Mouse (Mus musculus): Measurements from ENCODE around the gene Slc4a8. TPM values are rescaled to one million over a fixed set of nuclear protein-coding genes. Genes with fewer than 3 reads are reported as not detected.

Gene Slc4a8
- polyA plus RNA-seq, 1 experiment from 2014 or later: 23.6 TPM

GRCm38 (mm10) chr15:100752439-100752838, 9.1 kb upstream of the Slc4a8 start:
- DNase-seq (ENCODE audit: low spot score): no peak
- no peaks in the 10 kb centered on the region for H3K27me3 ChIP-seq (ENCODE audit: control insufficient read depth, insufficient read depth, low read length)
- H3K4me3 ChIP-seq (replicated peaks; ENCODE audit: low read length): no peak overlapping the region
- no peak overlapping the region for H3K4me2 ChIP-seq (replicated peaks)
- no peaks in the 10 kb centered on the region for H3K9me3 ChIP-seq (ENCODE audit: control insufficient read depth, low read length)
- ATAC-seq (ENCODE audit: low FRiP score): no peak
- H3K27ac ChIP-seq: no peak overlapping the region
- no peak overlapping the region for H3K9ac ChIP-seq
- no peaks in the 10 kb centered on the region for H3K36me3 ChIP-seq (replicated peaks; ENCODE audit: control insufficient read depth, insufficient read depth)
- WGBS: 87% methylated on average over 2 of the region's 2 CpGs
- H3K4me1 ChIP-seq (replicated peaks; ENCODE audit: control insufficient read depth, insufficient read depth, low read length): 0 out of 2 replicates have a peak, but pooled peaks cover 10% of the 10 kb centered on the region

GRCm38 (mm10) chr15:100753045-100753444, 8.5 kb upstream of the Slc4a8 start:
- ATAC-seq (ENCODE audit: low FRiP score) (no peak), DNase-seq (ENCODE audit: low spot score) (no peak)
- Histone ChIP-seq H3K36me3 (replicated peaks; ENCODE audit: control insufficient read depth, insufficient read depth) (no peaks in the 10 kb centered on the region), H3K9ac (no peak overlapping the region), H3K4me1 (replicated peaks; ENCODE audit: control insufficient read depth, insufficient read depth, low read length) (0 out of 2 replicates have a peak, but pooled peaks cover 5% of the 10 kb centered on the region), H3K27me3 (ENCODE audit: control insufficient read depth, insufficient read depth, low read length) (no peaks in the 10 kb centered on the region), H3K9me3 (ENCODE audit: control insufficient read depth, low read length) (no peaks in the 10 kb centered on the region), H3K4me3 (replicated peaks; ENCODE audit: low read length) (no peak overlapping the region), H3K4me2 (replicated peaks) (no peak overlapping the region), H3K27ac (no peak overlapping the region)
- 66% methylated on average over 5 of the region's 5 CpGs for WGBS

GRCm38 (mm10) chr15:100754041-100754440, 7.5 kb upstream of the Slc4a8 start:
- WGBS: 43% methylated on average over 7 of the region's 7 CpGs
- ATAC-seq (ENCODE audit: low FRiP score): no peak

GRCm38 (mm10) chr15:100754805-100755497, 6.6 kb upstream of the Slc4a8 start:
- Histone ChIP-seq H3K9me3 (ENCODE audit: control insufficient read depth, low read length) (no peaks in the 10 kb centered on the region), H3K27me3 (ENCODE audit: control insufficient read depth, insufficient read depth, low read length) (no peaks in the 10 kb centered on the region), H3K9ac (0 out of 2 replicates have a peak overlapping the region, but pooled peaks have one; percentile 17), H3K4me2 (replicated peaks) (peak overlapping the region; percentile 19; the same call in 1 of the 2 replicates), H3K27ac (no peak overlapping the region), H3K4me1 (replicated peaks; ENCODE audit: control insufficient read depth, insufficient read depth, low read length) (0 out of 2 replicates have a peak, but pooled peaks cover 5% of the 10 kb centered on the region), H3K36me3 (replicated peaks; ENCODE audit: control insufficient read depth, insufficient read depth) (no peaks in the 10 kb centered on the region), H3K4me3 (replicated peaks; ENCODE audit: low read length) (no peak overlapping the region)
- WGBS: 19% methylated on average over 11 of the region's 11 CpGs
- ATAC-seq (ENCODE audit: low FRiP score) (no peak), DNase-seq (ENCODE audit: low spot score) (peak; percentile 53)

More at GRCm38 (mm10) chr15:100754041-100754440, 7.5 kb upstream of the Slc4a8 start:
- Histone ChIP-seq H3K27ac (no peak overlapping the region), H3K4me2 (replicated peaks) (no peak overlapping the region), H3K4me1 (replicated peaks; ENCODE audit: control insufficient read depth, insufficient read depth, low read length) (0 out of 2 replicates have a peak, but pooled peaks cover 5% of the 10 kb centered on the region), H3K9me3 (ENCODE audit: control insufficient read depth, low read length) (no peaks in the 10 kb centered on the region), H3K9ac (no peak overlapping the region), H3K27me3 (ENCODE audit: control insufficient read depth, insufficient read depth, low read length) (no peaks in the 10 kb centered on the region), H3K4me3 (replicated peaks; ENCODE audit: low read length) (no peak overlapping the region), H3K36me3 (replicated peaks; ENCODE audit: control insufficient read depth, insufficient read depth) (no peaks in the 10 kb centered on the region)
- DNase-seq (ENCODE audit: low spot score): no peak

- Histone ChIP-seq H3K9me3 (ENCODE audit: control insufficient read depth, low read length) (no peaks in the 10 kb centered on the region), H3K9ac (0 out of 2 replicates have a peak overlapping the region, but pooled peaks have one; percentile 17), H3K4me3 (replicated peaks; ENCODE audit: low read length) (no peak overlapping the region), H3K4me1 (replicated peaks; ENCODE audit: control insufficient read depth, insufficient read depth, low read length) (0 out of 2 replicates have a peak, but pooled peaks cover 5% of the 10 kb centered on the region), H3K27me3 (ENCODE audit: control insufficient read depth, insufficient read depth, low read length) (no peaks in the 10 kb centered on the region), H3K27ac (no peak overlapping the region), H3K36me3 (replicated peaks; ENCODE audit: control insufficient read depth, insufficient read depth) (no peaks in the 10 kb centered on the region), H3K4me2 (replicated peaks) (peak overlapping the region; percentile 19; the same call in 1 of the 2 replicates)
- WGBS: 47% methylated on average over 6 of the region's 8 CpGs
- no peak for ATAC-seq (ENCODE audit: low FRiP score)
- DNase-seq (ENCODE audit: low spot score): no peak
These were observed 6.1 kb upstream of the Slc4a8 start for GRCm38 (mm10) chr15:100755498-100755859.

- 70% methylated on average over 3 of the region's 3 CpGs for WGBS
- DNase-seq (ENCODE audit: low spot score) (no peak), ATAC-seq (ENCODE audit: low FRiP score) (no peak)
- H3K4me2 ChIP-seq (replicated peaks): no peak overlapping the region
- H3K36me3 ChIP-seq (replicated peaks; ENCODE audit: control insufficient read depth, insufficient read depth): no peaks in the 10 kb centered on the region
- H3K4me1 ChIP-seq (replicated peaks; ENCODE audit: control insufficient read depth, insufficient read depth, low read length): peaks cover 11% of the 10 kb centered on the region
- H3K9ac ChIP-seq: no peak overlapping the region
- no peak overlapping the region for H3K27ac ChIP-seq
- H3K9me3 ChIP-seq (ENCODE audit: control insufficient read depth, low read length): no peaks in the 10 kb centered on the region
- no peaks in the 10 kb centered on the region for H3K27me3 ChIP-seq (ENCODE audit: control insufficient read depth, insufficient read depth, low read length)
- no peak overlapping the region for H3K4me3 ChIP-seq (replicated peaks; ENCODE audit: low read length)
These were observed 5.5 kb upstream of the Slc4a8 start for GRCm38 (mm10) chr15:100755881-100756624.

GRCm38 (mm10) chr15:100757527-100757978, 4.0 kb upstream of the Slc4a8 start:
- under 1% methylated on average over 7 of the region's 7 CpGs for WGBS
- Histone ChIP-seq H3K27me3 (ENCODE audit: control insufficient read depth, insufficient read depth, low read length) (no peaks in the 10 kb centered on the region), H3K4me2 (replicated peaks) (no peak overlapping the region), H3K36me3 (replicated peaks; ENCODE audit: control insufficient read depth, insufficient read depth) (no peaks in the 10 kb centered on the region), H3K27ac (no peak overlapping the region), H3K9ac (no peak overlapping the region), H3K4me1 (replicated peaks; ENCODE audit: control insufficient read depth, insufficient read depth, low read length) (peaks cover 12% of the 10 kb centered on the region), H3K4me3 (replicated peaks; ENCODE audit: low read length) (no peak overlapping the region), H3K9me3 (ENCODE audit: control insufficient read depth, low read length) (no peaks in the 10 kb centered on the region)
- DNase-seq (ENCODE audit: low spot score) (peak; percentile 77), ATAC-seq (ENCODE audit: low FRiP score) (no peak)

- H3K9ac ChIP-seq: no peak overlapping the region
- no peak overlapping the region for H3K4me3 ChIP-seq (replicated peaks; ENCODE audit: low read length)
- no peak overlapping the region for H3K27ac ChIP-seq
- DNase-seq (ENCODE audit: low spot score) (no peak), ATAC-seq (ENCODE audit: low FRiP score) (no peak)
- H3K4me2 ChIP-seq (replicated peaks): no peak overlapping the region
- H3K27me3 ChIP-seq (ENCODE audit: control insufficient read depth, insufficient read depth, low read length): no peaks in the 10 kb centered on the region
- 84% methylated on average over 10 of the region's 10 CpGs for WGBS
- no peaks in the 10 kb centered on the region for H3K36me3 ChIP-seq (replicated peaks; ENCODE audit: control insufficient read depth, insufficient read depth)
- H3K9me3 ChIP-seq (ENCODE audit: control insufficient read depth, low read length): no peaks in the 10 kb centered on the region
- peaks cover 20% of the 10 kb centered on the region for H3K4me1 ChIP-seq (replicated peaks; ENCODE audit: control insufficient read depth, insufficient read depth, low read length)
These were observed 2.3 kb upstream of the Slc4a8 start for GRCm38 (mm10) chr15:100759286-100759685.

GRCm38 (mm10) chr15:100761036-100761418, 520 bp upstream of the Slc4a8 start:
- H3K4me3 ChIP-seq (replicated peaks; ENCODE audit: low read length): peak overlapping the region; percentile 79
- H3K4me1 ChIP-seq (replicated peaks; ENCODE audit: control insufficient read depth, insufficient read depth, low read length): peaks cover 14% of the 10 kb centered on the region
- DNase-seq (ENCODE audit: low spot score): peak; percentile 32
- 6% methylated on average over 9 of the region's 9 CpGs for WGBS
- no peaks in the 10 kb centered on the region for H3K27me3 ChIP-seq (ENCODE audit: control insufficient read depth, insufficient read depth, low read length)
- H3K4me2 ChIP-seq (replicated peaks): peak overlapping the region; percentile 57
- peak overlapping the region; percentile 92 for H3K27ac ChIP-seq
- H3K36me3 ChIP-seq (replicated peaks; ENCODE audit: control insufficient read depth, insufficient read depth): 0 out of 2 replicates have a peak, but pooled peaks cover 4% of the 10 kb centered on the region
- peak overlapping the region; percentile 52 for H3K9ac ChIP-seq
- peak; percentile 25; the same call in 1 of the 2 replicates for ATAC-seq (ENCODE audit: low FRiP score)
- no peaks in the 10 kb centered on the region for H3K9me3 ChIP-seq (ENCODE audit: control insufficient read depth, low read length)

Measured in hindbrain, embryonic 14.5 days (tissue).